Mouse (Mus musculus): ENCODE measurements around the gene Frk.

DNA sequence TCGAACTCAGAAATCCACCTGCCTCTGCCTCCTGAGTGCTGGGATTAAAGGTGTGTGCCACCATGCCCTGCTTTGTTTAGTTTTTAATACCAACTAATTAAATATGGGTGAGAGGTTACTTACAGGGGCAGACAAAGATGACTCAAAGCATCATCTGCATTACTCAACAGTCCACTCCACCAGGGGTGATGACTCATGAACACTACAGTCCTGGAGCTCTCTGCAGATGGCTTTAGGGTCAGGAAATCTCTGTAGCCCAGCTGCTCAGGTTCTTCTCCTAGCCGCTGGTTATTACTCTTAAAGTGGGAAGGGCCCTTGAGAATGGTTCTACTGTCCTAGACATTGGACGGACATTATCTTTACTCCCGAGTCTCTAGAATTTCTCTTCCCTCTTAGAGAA, 18.9 kb upstream of the Frk start:
- no peak for TF ChIP-seq CTCF (IDR thresholded peaks at IDR 0.05; ENCODE audit: low read depth, low read length)
- no peak for TF ChIP-seq POLR2A (IDR thresholded peaks at IDR 0.05; ENCODE audit: borderline replicate concordance, low read depth, low read length)

All from bone marrow macrophage, adult 2 months (primary cell).